Mouse (Mus musculus) left cerebral cortex, postnatal 14 days (tissue): ENCODE data around the gene Ccdc13. TPM values are rescaled to one million over a fixed set of nuclear protein-coding genes. Genes with fewer than 3 reads are reported as not detected.
A peak's percentile ranks its signal among the peaks of the same experiment; 100 is the strongest.

Experiments
- DNase-seq, 2 experiments: peaks; one replicate each; pipeline ENCODE4 v3.0.0; 2021 to 2022; ENCODE audit warnings: low spot score in 2 of 2, mixed read lengths in 1 of 2
- intact Hi-C: fragments of 180-260 bp; cut with DNase I; formaldehyde crosslinking; loops from one replicate; pipeline ENCODE4 v1.15.1; 2025
- total RNA-seq, 2 experiments: library from RNA; stranded (reverse); gene quantifications; 2 replicates each; pipeline ENCODE4 v1.2.3; 2021

The Ccdc13 gene
- total RNA-seq, 2 experiments from 2014 or later, result 9.1 to 9.3 TPM

DNA sequence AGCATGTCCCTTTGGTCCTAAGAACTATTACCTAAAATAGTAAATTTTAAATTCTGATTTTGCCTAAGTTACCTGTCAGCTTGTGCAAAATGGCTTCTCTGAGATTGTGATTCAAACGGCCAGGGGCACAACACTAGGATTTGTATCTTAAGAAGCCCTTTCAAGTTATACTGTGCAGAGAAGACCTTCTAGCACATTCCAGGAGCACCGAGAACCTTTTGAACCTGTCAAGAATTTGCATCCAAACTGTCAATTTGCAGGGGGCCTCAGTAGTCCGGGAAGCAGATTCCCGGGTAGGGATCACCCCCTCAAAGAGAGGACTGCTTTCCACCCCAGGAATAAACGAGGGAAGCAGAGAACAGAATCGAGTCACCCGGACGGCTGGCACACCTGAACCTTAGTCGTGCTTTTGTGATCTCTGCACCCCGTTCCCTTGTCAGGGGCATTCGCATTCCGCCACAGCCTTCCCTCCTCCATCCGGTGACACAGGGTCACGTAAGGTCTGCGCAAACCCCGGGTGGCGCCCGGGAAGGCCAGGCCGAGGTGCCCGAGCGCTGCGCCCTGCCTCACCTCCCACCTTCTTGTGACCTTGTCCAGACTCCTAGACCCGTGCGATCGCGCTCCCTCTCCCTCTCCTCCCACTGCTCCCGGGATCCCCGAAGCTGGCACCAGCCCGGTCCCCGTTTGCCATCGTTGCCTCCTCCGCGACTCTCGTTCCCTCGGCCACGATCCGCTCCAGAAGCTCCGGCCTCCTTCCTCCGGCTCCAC, 17.6 kb upstream of the Ccdc13 start:
- no peak for DNase-seq

GRCm38 (mm10) chr9:121854246-121854645, 15.0 kb upstream of the Ccdc13 start:
- intact Hi-C loops, result no loop called here
- DNase-seq, result no peak

More for the DNA sequence above, 17.6 kb upstream of the Ccdc13 start:
- intact Hi-C loops, result no loop called here

GRCm38 (mm10) chr9:121847842-121848241, 8.6 kb upstream of the Ccdc13 start:
- intact Hi-C loops, result loop anchor here (2.0 to 10.0 kb wide), 2 partner anchors 29 to 137 kb away; no protein-coding TSS in a partner anchor

DNA sequence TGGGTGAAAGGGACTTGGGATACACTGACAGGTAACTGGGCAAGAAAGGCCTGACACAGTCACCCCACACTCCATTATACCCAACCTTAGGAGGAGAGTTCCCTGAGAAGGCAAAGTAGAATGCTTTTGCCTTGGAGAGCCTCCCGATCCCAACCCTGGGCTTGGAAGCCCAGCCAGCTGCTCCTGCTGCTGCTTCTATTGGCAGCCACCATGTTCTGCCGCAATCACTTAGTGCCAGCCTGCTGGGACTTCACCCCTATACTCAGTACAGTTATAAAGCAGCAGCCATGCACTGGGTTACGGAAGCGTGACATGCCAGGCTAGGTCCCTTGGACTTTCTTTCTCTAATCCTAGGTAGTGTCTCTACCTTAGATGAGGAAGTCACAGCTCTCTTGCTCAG, 7.9 kb upstream of the Ccdc13 start:
- no peak for DNase-seq
- intact Hi-C loops, result loop anchor here (2.0 to 10.0 kb wide), 2 partner anchors 30 to 138 kb away; no protein-coding TSS in a partner anchor

More at GRCm38 (mm10) chr9:121847842-121848241, 8.6 kb upstream of the Ccdc13 start:
- DNase-seq, result no peak

DNA sequence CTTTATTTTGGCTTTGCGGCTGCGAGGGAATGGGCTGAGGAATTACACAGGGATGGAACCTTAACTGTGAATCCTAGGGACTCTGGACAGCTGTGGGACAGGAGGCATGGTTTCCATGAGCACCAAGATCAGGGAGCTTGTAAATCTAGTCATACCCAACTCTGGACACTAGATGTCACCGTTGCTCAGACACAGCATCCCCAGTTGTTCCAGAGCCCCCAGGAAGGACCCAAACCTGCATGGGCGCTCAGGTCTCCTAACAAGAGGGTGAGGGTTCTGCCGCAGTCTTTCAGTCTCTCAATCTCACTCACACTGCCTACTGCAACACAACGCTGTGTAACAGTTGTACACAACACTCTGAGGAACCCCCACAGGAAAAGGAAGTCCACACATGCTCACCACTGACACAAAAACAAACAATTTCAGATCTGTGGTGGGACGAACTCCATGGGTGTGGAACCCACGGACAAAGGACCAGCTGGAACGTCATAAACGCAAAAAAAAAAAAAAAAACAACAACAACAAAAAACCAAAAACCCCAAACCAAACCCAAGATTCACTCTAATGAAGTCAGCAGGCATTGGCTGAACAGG, 7.4 kb upstream of the Ccdc13 start:
- peak in 1 of 2 experiments; percentile 43 for DNase-seq

GRCm38 (mm10) chr9:121842914-121843313, 3.7 kb upstream of the Ccdc13 start:
- intact Hi-C loops, result loop anchor here (10.0 kb wide), 1 partner anchor 142 kb away; no protein-coding TSS in a partner anchor
- no peak for DNase-seq

More for the DNA sequence above, 7.4 kb upstream of the Ccdc13 start:
- intact Hi-C loops, result loop anchor here (2.0 to 10.0 kb wide), 2 partner anchors 30 to 138 kb away; no protein-coding TSS in a partner anchor

DNA sequence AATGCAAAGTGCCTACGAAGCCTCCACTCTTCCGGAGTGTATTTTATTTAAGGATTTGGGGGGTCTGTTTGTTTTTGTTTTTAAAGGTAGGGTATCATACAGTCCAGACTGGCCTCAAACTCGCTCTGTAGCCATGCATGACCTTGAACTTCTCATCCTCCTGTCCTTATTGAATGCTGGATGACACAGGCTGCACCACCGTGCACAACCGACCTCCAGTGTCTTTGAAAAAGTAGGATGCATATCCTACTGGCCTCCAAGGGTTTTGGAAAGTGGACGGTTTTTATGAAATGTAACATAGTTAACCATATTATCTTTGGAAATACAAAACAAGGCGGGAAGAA, 333 bp upstream of the Ccdc13 start:
- no peak for DNase-seq
- intact Hi-C loops, result no loop called here

DNA sequence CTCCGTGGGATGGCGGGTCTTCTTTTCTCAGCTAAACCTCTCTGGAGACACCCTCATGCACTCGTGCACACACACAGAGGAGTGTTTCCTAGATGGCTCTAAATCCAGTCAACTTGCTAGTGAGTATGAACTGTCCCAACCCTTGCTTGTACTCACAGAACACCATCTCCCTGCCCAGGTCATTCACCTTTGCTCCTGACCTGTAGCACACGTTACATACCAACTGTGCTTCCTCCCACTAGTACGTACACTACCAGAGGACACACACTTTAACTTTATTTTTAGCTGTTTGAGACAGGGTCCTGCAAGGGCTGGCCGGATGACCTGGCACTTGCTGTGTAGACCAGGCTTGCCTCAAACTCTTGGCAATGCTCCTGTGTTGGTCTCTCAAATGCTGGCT, 1.3 kb downstream of the Ccdc13 start:
- no peak for DNase-seq
- intact Hi-C loops, result no loop called here

GRCm38 (mm10) chr9:121833825-121834224, 5.4 kb downstream of the Ccdc13 start:
- DNase-seq, result no peak
- intact Hi-C loops, result loop anchor here (5.0 kb wide), 1 partner anchor 43 kb away; no protein-coding TSS in a partner anchor

GRCm38 (mm10) chr9:121830956-121831293, 8.3 kb downstream of the Ccdc13 start:
- peak; percentile 91 to 94 for DNase-seq
- intact Hi-C loops, result loop anchor here (2.0 to 5.0 kb wide), 2 partner anchors 46 to 72 kb away; partner anchors contain the start of gene Zfp651

GRCm38 (mm10) chr9:121830243-121830955, 8.9 kb downstream of the Ccdc13 start:
- peak in 1 of 2 experiments; percentile 57 for DNase-seq

DNA sequence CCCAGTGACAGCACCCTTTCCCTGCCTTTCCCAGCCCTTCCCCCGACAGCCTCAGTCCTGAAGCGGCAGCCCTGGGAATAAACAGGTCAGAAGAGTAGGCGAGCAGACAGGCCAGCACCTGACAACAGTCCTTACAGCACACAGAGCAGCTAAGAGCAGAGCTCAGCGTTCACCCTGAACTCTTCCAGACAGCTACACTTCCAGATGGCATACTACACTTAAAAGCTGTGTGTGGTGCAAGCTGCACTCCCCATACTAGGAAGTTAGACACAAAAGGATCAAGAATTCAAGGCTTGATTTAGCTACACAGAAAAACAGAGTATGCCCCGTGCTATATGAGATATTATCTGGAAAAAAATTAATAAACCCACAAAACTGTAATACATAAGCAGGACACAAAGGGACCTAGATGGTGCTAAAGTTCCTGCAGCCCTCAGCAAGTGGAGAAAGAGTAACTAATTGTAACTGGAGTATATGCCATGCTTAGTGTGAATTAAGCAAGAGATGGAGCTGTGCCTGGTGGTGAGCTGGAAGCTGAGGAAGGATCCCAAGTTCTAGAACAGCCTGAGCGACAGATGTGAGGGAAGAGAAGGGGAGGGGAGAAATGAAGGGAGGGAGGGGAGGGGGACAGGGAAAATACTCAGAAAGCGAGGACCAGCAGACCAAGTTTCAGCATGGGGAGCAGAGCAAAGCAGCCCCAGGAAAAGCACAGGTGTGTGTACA, 9.8 kb downstream of the Ccdc13 start:
- intact Hi-C loops, result loop anchor here (5.0 kb wide), 1 partner anchor 52 kb away; the partner anchor contains the start of gene Klhl40
- DNase-seq, result no peak

More at GRCm38 (mm10) chr9:121830243-121830955, 8.9 kb downstream of the Ccdc13 start:
- intact Hi-C loops, result loop anchor here (2.0 to 5.0 kb wide), 2 partner anchors 47 to 72 kb away; partner anchors contain the start of gene Zfp651

GRCm38 (mm10) chr9:121828314-121828713, 10.9 kb downstream of the Ccdc13 start:
- intact Hi-C loops, result loop anchor here (5.0 kb wide), 1 partner anchor 51 kb away; the partner anchor contains the start of gene Klhl40
- DNase-seq, result no peak

- peak in 1 of 2 experiments; percentile 32 for DNase-seq
- intact Hi-C loops, result loop anchor here (5.0 kb wide), 1 partner anchor 49 kb away; the partner anchor contains the start of gene Klhl40
Observed at GRCm38 (mm10) chr9:121826356-121826755, 12.9 kb downstream of the Ccdc13 start.

DNA sequence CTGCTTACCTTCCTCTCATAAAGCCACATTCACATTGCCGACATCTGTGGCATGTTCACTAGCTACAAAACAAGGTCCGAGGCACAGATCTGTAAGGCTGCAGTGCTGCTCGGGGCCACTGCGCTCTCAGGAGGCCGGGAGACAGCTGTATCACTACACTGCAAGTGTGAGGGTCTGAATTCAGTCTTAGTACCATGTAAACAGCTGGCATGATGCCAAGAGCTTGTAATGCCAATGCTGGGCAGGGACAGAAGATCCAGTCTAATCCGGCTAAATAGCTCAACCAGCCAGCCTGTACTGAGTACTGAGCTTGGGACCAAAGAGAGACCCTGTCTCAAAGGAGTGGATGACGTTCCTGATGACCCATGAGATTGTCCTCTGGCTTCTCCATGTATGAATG, 15.3 kb downstream of the Ccdc13 start:
- intact Hi-C loops, result no loop called here
- peak in 1 of 2 experiments; percentile 50 for DNase-seq

- intact Hi-C loops, result no loop called here
Observed at GRCm38 (mm10) chr9:121823051-121823450, 16.2 kb downstream of the Ccdc13 start.

GRCm38 (mm10) chr9:121822585-121822991, 16.7 kb downstream of the Ccdc13 start:
- peak; percentile 31 to 70 for DNase-seq
- intact Hi-C loops, result no loop called here

More at GRCm38 (mm10) chr9:121823051-121823450, 16.2 kb downstream of the Ccdc13 start:
- no peak for DNase-seq

DNA sequence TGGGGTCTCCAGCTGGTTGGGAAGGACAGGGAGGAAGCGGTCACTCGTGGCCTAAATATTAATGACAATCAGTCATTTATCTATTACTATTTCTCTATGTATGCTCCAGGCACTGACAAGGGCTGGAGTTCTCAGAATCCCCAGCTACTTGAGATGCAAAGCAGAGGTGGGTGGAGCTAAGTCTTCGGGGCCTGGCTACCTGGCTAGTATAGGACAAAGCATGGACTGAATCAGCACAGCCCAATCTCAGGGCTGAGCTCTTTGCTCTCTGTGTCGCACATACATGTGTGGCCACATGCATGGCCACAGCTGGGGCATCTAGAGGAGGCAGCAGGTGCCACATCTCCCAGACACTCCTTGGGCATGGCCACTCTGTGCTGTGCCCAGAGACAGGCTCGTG, 18.5 kb downstream of the Ccdc13 start:
- intact Hi-C loops, result no loop called here
- DNase-seq, result no peak
